Mouse (Mus musculus): ENCODE measurements around the gene Pgap2. TPM values are rescaled to one million over a fixed set of nuclear protein-coding genes. Genes with fewer than 3 reads are reported as not detected.

Gene Pgap2
- polyA plus RNA-seq, 1 experiment from 2014 or later: 70.1 TPM

DNA sequence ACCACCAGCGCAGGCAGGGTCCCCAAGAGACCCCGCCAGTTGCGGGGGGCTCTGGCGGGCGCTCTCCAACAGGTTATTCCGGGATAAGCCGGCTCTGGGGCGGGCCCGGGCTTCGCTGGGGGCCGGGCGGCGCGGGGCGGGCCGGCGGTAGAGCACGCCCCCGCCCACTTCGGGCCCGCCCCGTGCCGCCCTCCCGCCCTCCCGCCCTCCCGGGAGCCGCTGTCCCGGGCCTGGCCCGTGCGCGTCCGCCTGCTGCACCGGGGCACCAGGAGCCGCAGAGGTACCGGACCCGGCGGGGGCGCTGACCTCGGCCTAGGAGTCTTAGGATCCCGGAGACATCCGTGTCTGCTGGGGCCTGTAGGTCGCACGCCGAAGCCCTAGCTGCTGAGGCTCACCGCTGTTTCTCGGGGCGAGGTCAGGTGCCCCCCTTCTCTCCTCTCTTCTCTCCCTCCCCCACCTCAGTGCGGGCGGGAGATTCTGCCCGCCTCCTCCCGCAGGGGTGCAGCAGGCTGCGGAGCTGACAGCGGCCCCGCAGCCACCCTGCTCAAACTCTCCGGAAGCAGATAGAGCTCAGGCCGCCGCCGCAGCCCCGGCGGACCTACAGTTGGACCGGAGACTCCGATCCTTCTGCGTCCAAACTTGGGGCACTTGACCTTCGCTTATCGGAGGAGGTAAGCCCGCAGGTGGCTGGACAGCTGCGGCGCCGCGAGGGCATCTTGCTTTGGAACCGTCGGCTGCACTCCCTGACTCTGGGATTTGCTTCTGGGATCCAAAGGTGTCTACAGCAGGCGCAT lies 57.8 kb downstream of the Pgap2 start, which contains the start of gene Stim1:
Stim1 (plus strand) TSS at position 206 of the 794 bp plus-strand sequence.
- peak within 1 kb of the TSS; percentile 58 to 88 for H3K4me3 ChIP-seq (ENCODE audit: control insufficient read depth in 1 of 2, insufficient read depth in 1 of 2, low read depth in 1 of 2, low read length in 2 of 2)
- ATAC-seq (ENCODE audit: insufficient number of reproducible peaks, insufficient read depth, low FRiP score, low read depth): peak; percentile 94
- H3K27ac ChIP-seq (replicated peaks in 1 of 2; ENCODE audit: control insufficient read depth in 1 of 2, insufficient read depth in 1 of 2, low read depth in 2 of 2, low read length in 2 of 2): peak within 1 kb of the TSS in 1 of 2 experiments; percentile 41; a peak in 2 of 4 replicates
- H3K27me3 ChIP-seq (ENCODE audit: control insufficient read depth, insufficient read depth, low read length): peaks cover 24% of the 10 kb centered on the region
- no peaks in the 10 kb centered on the region for H3K36me3 ChIP-seq (ENCODE audit: control insufficient read depth, insufficient read depth, low read length)
- H3K9me3 ChIP-seq (ENCODE audit: control insufficient read depth, low read length): no peaks in the 10 kb centered on the region
- H3K9ac ChIP-seq (ENCODE audit: low read length): peak within 1 kb of the TSS; percentile 80
- H3K4me1 ChIP-seq (ENCODE audit: control insufficient read depth in 2 of 2, insufficient read depth in 2 of 2, low read length in 2 of 2): peaks cover 6 to 18% of the 10 kb centered on the region in 2 experiments
- under 1% methylated on average over 50 of the region's 73 CpGs for WGBS
- H3K4me2 ChIP-seq (ENCODE audit: low read length): peak within 1 kb of the TSS; percentile 82

- Histone ChIP-seq H3K4me3 (ENCODE audit: control insufficient read depth in 1 of 2, insufficient read depth in 1 of 2, low read depth in 1 of 2, low read length in 2 of 2) (peak overlapping the region; percentile 58 to 88), H3K9me3 (ENCODE audit: control insufficient read depth, low read length) (no peaks in the 10 kb centered on the region), H3K27me3 (ENCODE audit: control insufficient read depth, insufficient read depth, low read length) (peaks cover 24% of the 10 kb centered on the region), H3K4me2 (ENCODE audit: low read length) (peak overlapping the region; percentile 82), H3K27ac (replicated peaks in 1 of 2; ENCODE audit: control insufficient read depth in 1 of 2, insufficient read depth in 1 of 2, low read depth in 2 of 2, low read length in 2 of 2) (no peak overlapping the region), H3K4me1 (ENCODE audit: control insufficient read depth in 2 of 2, insufficient read depth in 2 of 2, low read length in 2 of 2) (peaks cover 6 to 20% of the 10 kb centered on the region in 2 experiments), H3K9ac (ENCODE audit: low read length) (peak overlapping the region; percentile 80), H3K36me3 (ENCODE audit: control insufficient read depth, insufficient read depth, low read length) (no peaks in the 10 kb centered on the region)
- WGBS: 8% methylated on average over 12 of the region's 12 CpGs
- ATAC-seq (ENCODE audit: insufficient number of reproducible peaks, insufficient read depth, low FRiP score, low read depth): no peak
Observed at GRCm38 (mm10) chr7:102268395-102268748, 58.4 kb downstream of the Pgap2 start.

- Histone ChIP-seq H3K9me3 (ENCODE audit: control insufficient read depth, low read length) (no peaks in the 10 kb centered on the region), H3K36me3 (ENCODE audit: control insufficient read depth, insufficient read depth, low read length) (no peaks in the 10 kb centered on the region), H3K4me1 (ENCODE audit: control insufficient read depth in 2 of 2, insufficient read depth in 2 of 2, low read length in 2 of 2) (peaks cover 2 to 20% of the 10 kb centered on the region in 2 experiments), H3K4me2 (ENCODE audit: low read length) (no peak overlapping the region), H3K4me3 (ENCODE audit: control insufficient read depth in 1 of 2, insufficient read depth in 1 of 2, low read depth in 1 of 2, low read length in 2 of 2) (no peak overlapping the region), H3K27ac (replicated peaks in 1 of 2; ENCODE audit: control insufficient read depth in 1 of 2, insufficient read depth in 1 of 2, low read depth in 2 of 2, low read length in 2 of 2) (no peak overlapping the region; a peak in 1 of 4 replicates), H3K9ac (ENCODE audit: low read length) (no peak overlapping the region), H3K27me3 (ENCODE audit: control insufficient read depth, insufficient read depth, low read length) (peaks cover 29% of the 10 kb centered on the region)
- ATAC-seq (ENCODE audit: insufficient number of reproducible peaks, insufficient read depth, low FRiP score, low read depth): no peak
- 80% methylated on average over 3 of the region's 3 CpGs for WGBS
Observed at GRCm38 (mm10) chr7:102272422-102272948, 62.5 kb downstream of the Pgap2 start.

- Histone ChIP-seq H3K27ac (replicated peaks in 1 of 2; ENCODE audit: control insufficient read depth in 1 of 2, insufficient read depth in 1 of 2, low read depth in 2 of 2, low read length in 2 of 2) (no peak overlapping the region), H3K9ac (ENCODE audit: low read length) (no peak overlapping the region), H3K4me1 (ENCODE audit: control insufficient read depth in 2 of 2, insufficient read depth in 2 of 2, low read length in 2 of 2) (peaks cover 3 to 7% of the 10 kb centered on the region in 2 experiments; a peak in 3 of 4 replicates), H3K36me3 (ENCODE audit: control insufficient read depth, insufficient read depth, low read length) (no peaks in the 10 kb centered on the region), H3K4me2 (ENCODE audit: low read length) (no peak overlapping the region), H3K27me3 (ENCODE audit: control insufficient read depth, insufficient read depth, low read length) (peaks cover 83% of the 10 kb centered on the region), H3K9me3 (ENCODE audit: control insufficient read depth, low read length) (no peaks in the 10 kb centered on the region), H3K4me3 (ENCODE audit: control insufficient read depth in 1 of 2, insufficient read depth in 1 of 2, low read depth in 1 of 2, low read length in 2 of 2) (no peak overlapping the region)
- no peak for ATAC-seq (ENCODE audit: insufficient number of reproducible peaks, insufficient read depth, low FRiP score, low read depth)
- 83% methylated on average over 1 of the region's 1 CpGs for WGBS
Observed at GRCm38 (mm10) chr7:102281403-102281802, 71.4 kb downstream of the Pgap2 start.

DNA sequence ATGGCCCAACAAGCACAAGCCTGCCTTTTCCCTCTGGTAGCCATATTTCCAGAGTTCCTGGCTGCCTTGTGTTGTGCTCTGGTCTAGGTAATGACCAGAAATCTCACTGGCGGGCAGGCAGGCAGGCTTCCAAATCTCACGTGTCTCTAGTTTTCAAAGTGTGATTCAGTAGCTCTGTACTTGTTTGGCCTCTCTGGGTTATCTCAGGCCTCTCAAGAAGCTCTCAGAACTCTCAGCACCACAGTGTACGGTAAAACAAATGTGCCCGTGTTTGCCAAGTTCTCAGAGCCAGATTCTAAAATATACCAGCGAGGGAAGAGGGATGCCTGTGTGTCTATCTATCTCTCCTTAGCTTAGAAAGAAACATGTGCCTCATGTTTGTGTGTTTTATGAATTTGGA lies 72.3 kb downstream of the Pgap2 start:
- H3K4me3 ChIP-seq (ENCODE audit: control insufficient read depth in 1 of 2, insufficient read depth in 1 of 2, low read depth in 1 of 2, low read length in 2 of 2): no peak overlapping the region
- peaks cover 3 to 7% of the 10 kb centered on the region in 2 experiments; a peak in 3 of 4 replicates for H3K4me1 ChIP-seq (ENCODE audit: control insufficient read depth in 2 of 2, insufficient read depth in 2 of 2, low read length in 2 of 2)
- H3K9ac ChIP-seq (ENCODE audit: low read length): no peak overlapping the region
- H3K9me3 ChIP-seq (ENCODE audit: control insufficient read depth, low read length): no peaks in the 10 kb centered on the region
- no peaks in the 10 kb centered on the region for H3K36me3 ChIP-seq (ENCODE audit: control insufficient read depth, insufficient read depth, low read length)
- H3K27me3 ChIP-seq (ENCODE audit: control insufficient read depth, insufficient read depth, low read length): peaks cover 84% of the 10 kb centered on the region
- WGBS: 12% methylated on average over 5 of the region's 5 CpGs
- H3K4me2 ChIP-seq (ENCODE audit: low read length): no peak overlapping the region
- H3K27ac ChIP-seq (replicated peaks in 1 of 2; ENCODE audit: control insufficient read depth in 1 of 2, insufficient read depth in 1 of 2, low read depth in 2 of 2, low read length in 2 of 2): no peak overlapping the region
- peak; percentile 81 for ATAC-seq (ENCODE audit: insufficient number of reproducible peaks, insufficient read depth, low FRiP score, low read depth)

Other genes starting within 250 kb of the Pgap2 start
- 1.7 and 2.1 TPM in 2 replicates for gene Il18bp, start 191.5 kb upstream of the Pgap2 start, polyA plus RNA-seq (2014; fragmentation: Nextera tagmentation; extraction: Ambion mirVana)
- 16.2 and 16.9 TPM in 2 replicates for gene Rnf121, start 144.7 kb upstream of the Pgap2 start, polyA plus RNA-seq (2014; fragmentation: Nextera tagmentation; extraction: Ambion mirVana)
- 14.9 and 16.2 TPM in 2 replicates for gene Xndc1, start 144.7 kb upstream of the Pgap2 start, polyA plus RNA-seq (2014; fragmentation: Nextera tagmentation; extraction: Ambion mirVana)
- 0.78 and 1.1 TPM in 2 replicates for gene Xntrpc, start 144.5 kb upstream of the Pgap2 start, polyA plus RNA-seq (2014; fragmentation: Nextera tagmentation; extraction: Ambion mirVana)
- not detected in 2 replicates for gene Trpc2, start 127.1 kb upstream of the Pgap2 start, polyA plus RNA-seq (2014; fragmentation: Nextera tagmentation; extraction: Ambion mirVana)
- gene Art1, start 108.5 kb upstream of the Pgap2 start, polyA plus RNA-seq (2014; fragmentation: Nextera tagmentation; extraction: Ambion mirVana): 3.7 and 3.9 TPM in 2 replicates
- 1.3 and 1.6 TPM in 2 replicates for gene Art5, start 100.7 kb upstream of the Pgap2 start, polyA plus RNA-seq (2014; fragmentation: Nextera tagmentation; extraction: Ambion mirVana)
- 0.19 TPM in 1 of 2 replicates, not detected in the other for gene Chrna10, start 93.4 kb upstream of the Pgap2 start, polyA plus RNA-seq (2014; fragmentation: Nextera tagmentation; extraction: Ambion mirVana)
- 27.3 and 27.6 TPM in 2 replicates for gene Nup98, start within 50 bp of the Pgap2 start, polyA plus RNA-seq (2014; fragmentation: Nextera tagmentation; extraction: Ambion mirVana)
- gene Rhog, start 45.8 kb downstream of the Pgap2 start, polyA plus RNA-seq (2014; fragmentation: Nextera tagmentation; extraction: Ambion mirVana): 43.8 and 46.2 TPM in 2 replicates
- 13.1 and 15.0 TPM in 2 replicates for gene Stim1, start 57.6 kb downstream of the Pgap2 start, polyA plus RNA-seq (2014; fragmentation: Nextera tagmentation; extraction: Ambion mirVana)
- gene Rrm1, start 231.5 kb downstream of the Pgap2 start, polyA plus RNA-seq (2014; fragmentation: Nextera tagmentation; extraction: Ambion mirVana): 119 TPM in 2 replicates

All from heart, embryonic 14.5 days (tissue).